ENCODE assay signal across 7 mouse cellular contexts in genomic region chr5:112254282-112254806, GRCm38 (mm10). TPM values are rescaled to one million over a fixed set of nuclear protein-coding genes. Genes with fewer than 3 reads are reported as not detected.
DNase-seq lines count a peak whose midpoint lies in the region; TF ChIP-seq lines count a peak whose summit lies in the region.

No protein-coding gene starts in this region.

- WGBS in cerebellum, adult 2 months, result 13% methylated on average over 7 of the region's 7 CpGs
- WGBS in heart, adult 2 months, result 43% methylated on average over 7 of the region's 7 CpGs

- intact Hi-C loops in heart, adult 2 months (cut with DNase I), result loop anchor here (2.0 kb wide), 1 partner anchor 20 kb away; no protein-coding TSS in a partner anchor

- H3K4me1 ChIP-seq in cerebellum, adult 2 months (ENCODE audit: control insufficient read depth, insufficient read depth, low read length), result peaks cover 29% of the 10 kb centered on the region
- H3K4me1 ChIP-seq in heart, adult 2 months (ENCODE audit: control insufficient read depth, insufficient read depth, low read length), result peaks cover 38% of the 10 kb centered on the region

- no peak overlapping the region for H3K27ac ChIP-seq in cerebellum, adult 2 months (ENCODE audit: insufficient read depth, low read length)
- H3K27ac ChIP-seq in heart, adult 2 months, result peak overlapping the region; percentile 65

- H3K9ac ChIP-seq in heart, adult 2 months (ENCODE audit: low read depth, low read length), result no peak overlapping the region

- no peak overlapping the region for H3K4me3 ChIP-seq in cerebellum, adult 2 months (replicated peaks; ENCODE audit: insufficient read depth, low read depth, low read length)
- H3K4me3 ChIP-seq in heart, adult 2 months, result no peak overlapping the region

- H3K27me3 ChIP-seq in cerebellum, adult 2 months (ENCODE audit: control insufficient read depth, insufficient read depth, low read length), result no peaks in the 10 kb centered on the region
- no peaks in the 10 kb centered on the region for H3K27me3 ChIP-seq in heart, adult 2 months (ENCODE audit: control insufficient read depth, insufficient read depth, low read length)

- peak; percentile 39 to 52 for DNase-seq in spleen, postnatal 36 days (ENCODE audit: low spot score in 2 of 2)
- DNase-seq in spleen, postnatal 14 days (ENCODE audit: low spot score in 2 of 2), result no peak
- peak; percentile 67 to 72 for DNase-seq in cerebellum, adult 2 months
- peak; percentile 72 to 83 for DNase-seq in heart, adult 2 months
- peak; percentile 55 to 67 for DNase-seq in layer of hippocampus, adult 8-10 months (ENCODE audit: low spot score in 2 of 2)
- DNase-seq in right cerebral cortex, adult 18-20 months, result peak; percentile 74
- no peak for DNase-seq in thymus, postnatal 36 days

- no peak for TF ChIP-seq POLR2A in cerebellum, adult 2 months (IDR thresholded peaks at IDR 0.05; ENCODE audit: borderline replicate concordance, insufficient read depth, low read length)
- TF ChIP-seq POLR2A in heart, adult 2 months (IDR thresholded peaks at IDR 0.05; ENCODE audit: insufficient read depth, low read depth, low read length), result no peak

- H3K79me2 ChIP-seq in heart, adult 2 months (replicated peaks; ENCODE audit: control insufficient read depth, insufficient read depth, low read length), result no peaks in the 10 kb centered on the region

- no peak for TF ChIP-seq CTCF in cerebellum, adult 2 months (IDR thresholded peaks at IDR 0.05; ENCODE audit: borderline replicate concordance, insufficient read depth, low read depth, low read length)
- TF ChIP-seq CTCF in heart, adult 2 months (IDR thresholded peaks at IDR 0.05), result no peak

- no peak for TF ChIP-seq EP300 in heart, adult 2 months (IDR thresholded peaks at IDR 0.05; ENCODE audit: insufficient read depth, low read depth, low read length)

- no peaks in the 10 kb centered on the region for H3K36me3 ChIP-seq in heart, adult 2 months (ENCODE audit: control insufficient read depth, insufficient read depth, low read length)

RNA-seq across cellular contexts. Expression of gene Crybb1, which starts 1.3 kb away (rescaled TPM):
- 1.3 and 1.9 TPM in 2 replicates for polyA plus RNA-seq in cerebellum, adult 2 months (2012; rRNA removed)
- total RNA-seq in heart, adult 2 months (2021), result 1 to 10 TPM; 1.5 to 3.3 TPM
- 2.1 and 2.3 TPM in 2 replicates for polyA plus RNA-seq in heart, adult 2 months (2012; rRNA removed)
- total RNA-seq in layer of hippocampus, adult 8-10 months (2022), result 1 to 10 TPM; 3.5 to 6.2 (median 4.4) TPM

RNA-seq across cellular contexts. Expression of gene Cryba4, which starts 2.0 kb away (rescaled TPM):
- 0.51 and 0.52 TPM in 2 replicates for polyA plus RNA-seq in cerebellum, adult 2 months (2012; rRNA removed)
- total RNA-seq in heart, adult 2 months (2021), result 1 to 10 TPM; 5.3 to 7.1 TPM
- 14.4 and 33.8 TPM in 2 replicates for polyA plus RNA-seq in heart, adult 2 months (2012; rRNA removed)
- total RNA-seq in layer of hippocampus, adult 8-10 months (2022), result 1 to 10 TPM; 1.1 to 1.7 (median 1.3) TPM

RNA-seq across cellular contexts. Expression of gene Tpst2, which starts 22.1 kb away (rescaled TPM):
- polyA plus RNA-seq in cerebellum, adult 2 months (2012; rRNA removed), result 30.3 and 35.2 TPM in 2 replicates
- 10 to 100 TPM; 38.3 to 43.6 TPM for total RNA-seq in heart, adult 2 months (2021)
- polyA plus RNA-seq in heart, adult 2 months (2012; rRNA removed), result 36.9 and 37.7 TPM in 2 replicates
- 10 to 100 TPM; 33.0 to 49.0 (median 39.5) TPM for total RNA-seq in layer of hippocampus, adult 8-10 months (2022)

Comparison
In these comparisons a context has a peak if more than half of its experiments do, and no peak if none do; other contexts are left out.
1. DNase-seq: peak in spleen, postnatal 36 days (2 of 2), cerebellum, adult 2 months (2 of 2), heart, adult 2 months (2 of 2), layer of hippocampus, adult 8-10 months (2 of 2) and right cerebral cortex, adult 18-20 months (single experiment); none in spleen, postnatal 14 days (0 of 2) and thymus, postnatal 36 days (0 of 2).